Mouse (Mus musculus) intestine, embryonic 15.5 days (tissue): ENCODE results near the gene Tigar. TPM values are rescaled to one million over a fixed set of nuclear protein-coding genes. Genes with fewer than 3 reads are reported as not detected.

Experiments
- ATAC-seq: fragments of 200-750 bp; cut with Nextera tagmentation; 2 replicates; pipeline ENCODE4 v1.8.0; 2017; ENCODE audit warnings: moderate TSS enrichment, moderate library complexity
- H3K27ac ChIP-seq: fragments of 300-500 bp; sonication (generic); 2 replicates; pipeline ENCODE4 v1.5.1; 2015; ENCODE audit warnings: mild to moderate bottlenecking, inconsistent platforms
- H3K27me3 ChIP-seq: fragments of 300-500 bp; sonication (generic); replicated peaks from 2 replicates; pipeline ENCODE4 v1.6.1; 2015; ENCODE audit warnings: inconsistent platforms
- H3K36me3 ChIP-seq: fragments of 300-500 bp; sonication (generic); 2 replicates; pipeline ENCODE4 v1.6.1; 2015; ENCODE audit warnings: inconsistent platforms
- H3K4me1 ChIP-seq: fragments of 300-500 bp; sonication (generic); replicated peaks from 2 replicates; pipeline ENCODE4 v1.6.1; 2015; ENCODE audit warnings: inconsistent platforms
- H3K4me2 ChIP-seq: fragments of 300-500 bp; sonication (generic); replicated peaks from 2 replicates; pipeline ENCODE4 v1.6.1; 2015; ENCODE audit warnings: mild to moderate bottlenecking, inconsistent platforms
- H3K4me3 ChIP-seq: fragments of 300-500 bp; sonication (generic); replicated peaks from 2 replicates; pipeline ENCODE4 v1.5.1; 2015; ENCODE audit warnings: inconsistent platforms
- H3K9ac ChIP-seq: fragments of 300-500 bp; sonication (generic); 2 replicates; pipeline ENCODE4 v1.6.1; 2015; ENCODE audit warnings: inconsistent platforms
- H3K9me3 ChIP-seq: fragments of 300-500 bp; sonication (generic); 2 replicates; pipeline ENCODE4 v1.6.1; 2016; ENCODE audit warnings: inconsistent platforms
- WGBS: fragments of 180-500 bp; shearing (Covaris S2); methylation state at CpG from one replicate; pipeline ENCODE4 v1.1.7; 2015; 5-methylcytosine and 5-hydroxymethylcytosine counted together
- polyA plus RNA-seq: library from polyadenylated mRNA; unstranded; fragments of >200 nt; fragmentation: Nextera tagmentation; extraction: Ambion mirVana; gene quantifications from 2 replicates; pipeline ENCODE4 v1.2.1, GENCODE M21; 2015

The Tigar gene
- 5.6 and 7.3 TPM in 2 replicates for polyA plus RNA-seq

- Histone ChIP-seq H3K4me1 (peaks cover 6% of the 10 kb centered on the region; the same call in 1 of the 2 replicates), H3K27me3 (no peaks in the 10 kb centered on the region), H3K9me3 (no peaks in the 10 kb centered on the region), H3K4me2 (peak within 1 kb of the TSS; percentile 84), H3K4me3 (peak within 1 kb of the TSS; percentile 57), H3K27ac (no peak within 1 kb of the TSS), H3K36me3 (no peaks in the 10 kb centered on the region), H3K9ac (peak within 1 kb of the TSS; percentile 50)
- peak; percentile 99 for ATAC-seq
- WGBS, result under 1% methylated on average over 37 of the region's 37 CpGs
These were observed at the start of gene Tigar for GRCm38 (mm10) chr6:127109402-127109930. Tigar (minus strand) TSS chr6:127109557.

DNA sequence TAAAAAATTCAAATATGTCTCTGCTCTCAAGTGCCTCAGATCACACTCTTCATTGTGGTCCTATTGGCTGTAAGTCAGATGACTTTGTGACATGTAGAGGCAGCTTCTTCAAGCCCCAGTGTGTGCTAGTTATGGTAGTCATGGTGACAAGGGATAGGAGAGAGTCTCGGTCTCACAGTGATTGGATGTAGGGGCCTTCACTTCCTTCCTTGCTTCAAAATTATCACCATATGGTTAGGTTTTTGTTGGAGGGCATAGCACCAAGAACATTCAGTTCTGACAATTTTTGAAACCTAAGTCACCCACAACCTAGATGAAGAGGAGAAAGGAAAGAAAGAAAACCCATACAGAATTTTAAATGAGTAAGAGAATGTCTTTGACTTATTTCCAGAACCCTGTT lies 48.0 kb upstream of the Tigar start:
- H3K9me3 ChIP-seq, result no peaks in the 10 kb centered on the region
- ATAC-seq, result no peak
- WGBS, result 55% methylated on average over 1 of the region's 1 CpGs

GRCm38 (mm10) chr6:127155468-127155867 lies 46.1 kb upstream of the Tigar start:
- H3K9me3 ChIP-seq, result no peaks in the 10 kb centered on the region
- H3K9ac ChIP-seq, result peak overlapping the region; percentile 45; the same call in 1 of the 2 replicates
- no peak overlapping the region; the same call in 1 of the 2 replicates for H3K27ac ChIP-seq
- peak overlapping the region; percentile 96 for H3K4me2 ChIP-seq
- H3K27me3 ChIP-seq, result peaks cover 3% of the 10 kb centered on the region; the same call in 1 of the 2 replicates
- H3K36me3 ChIP-seq, result no peaks in the 10 kb centered on the region
- under 1% methylated on average over 15 of the region's 15 CpGs for WGBS
- no peak for ATAC-seq
- H3K4me3 ChIP-seq, result peak overlapping the region; percentile 77
- peaks cover 27% of the 10 kb centered on the region for H3K4me1 ChIP-seq

More for the DNA sequence above, 48.0 kb upstream of the Tigar start:
- Histone ChIP-seq H3K27ac (no peak overlapping the region), H3K4me2 (no peak overlapping the region), H3K4me3 (no peak overlapping the region), H3K36me3 (no peaks in the 10 kb centered on the region), H3K9ac (no peak overlapping the region), H3K4me1 (peaks cover 15% of the 10 kb centered on the region), H3K27me3 (peaks cover 3% of the 10 kb centered on the region; the same call in 1 of the 2 replicates)

- peak overlapping the region; percentile 45 for H3K9ac ChIP-seq
- H3K4me1 ChIP-seq, result peaks cover 27% of the 10 kb centered on the region
- peak overlapping the region; percentile 90 for H3K27ac ChIP-seq
- peak; percentile 10; the same call in 1 of the 2 replicates for ATAC-seq
- H3K36me3 ChIP-seq, result no peaks in the 10 kb centered on the region
- H3K27me3 ChIP-seq, result peaks cover 3% of the 10 kb centered on the region; the same call in 1 of the 2 replicates
- H3K9me3 ChIP-seq, result no peaks in the 10 kb centered on the region
- H3K4me2 ChIP-seq, result peak overlapping the region; percentile 96
- H3K4me3 ChIP-seq, result peak overlapping the region; percentile 77
- under 1% methylated on average over 33 of the region's 34 CpGs for WGBS
These were observed 45.4 kb upstream of the Tigar start for GRCm38 (mm10) chr6:127154708-127155268.

- Histone ChIP-seq H3K9me3 (no peaks in the 10 kb centered on the region), H3K4me1 (peaks cover 27% of the 10 kb centered on the region), H3K9ac (peak overlapping the region; percentile 45), H3K36me3 (no peaks in the 10 kb centered on the region), H3K4me3 (peak overlapping the region; percentile 77), H3K4me2 (peak overlapping the region; percentile 96), H3K27me3 (peaks cover 3% of the 10 kb centered on the region; the same call in 1 of the 2 replicates), H3K27ac (peak overlapping the region; percentile 90)
- ATAC-seq, result no peak
- 1% methylated on average over 30 of the region's 30 CpGs for WGBS
These were observed 44.8 kb upstream of the Tigar start for GRCm38 (mm10) chr6:127153972-127154707.

DNA sequence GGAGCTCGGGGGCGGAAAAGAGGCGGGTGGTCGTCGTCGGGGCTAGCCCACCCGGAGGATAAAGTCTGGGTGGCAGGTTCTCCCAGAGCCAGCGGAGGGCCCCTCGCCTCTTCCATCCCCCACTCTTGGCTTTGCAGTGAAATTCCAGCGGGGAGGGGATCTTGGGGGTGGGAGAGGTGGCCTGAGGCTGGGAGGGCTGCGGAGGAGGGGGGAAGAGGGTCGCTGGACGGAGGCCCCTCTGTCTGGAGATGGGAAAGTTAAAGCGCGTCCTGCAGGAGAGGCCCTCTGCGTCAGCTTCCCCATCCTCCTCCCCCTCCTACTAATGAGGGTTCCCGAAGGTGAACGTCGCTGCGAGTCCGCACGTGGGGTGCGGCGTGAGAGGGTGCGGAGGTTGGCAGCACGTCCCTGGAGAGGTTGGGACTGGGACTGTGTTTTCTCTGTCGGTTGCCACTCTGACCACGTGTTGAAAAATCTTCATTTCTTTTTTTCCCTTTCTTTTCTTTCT lies 44.0 kb upstream of the Tigar start:
- Histone ChIP-seq H3K9me3 (no peaks in the 10 kb centered on the region), H3K4me1 (peaks cover 29% of the 10 kb centered on the region)
- ATAC-seq, result peak; percentile 13; the same call in 1 of the 2 replicates

DNA sequence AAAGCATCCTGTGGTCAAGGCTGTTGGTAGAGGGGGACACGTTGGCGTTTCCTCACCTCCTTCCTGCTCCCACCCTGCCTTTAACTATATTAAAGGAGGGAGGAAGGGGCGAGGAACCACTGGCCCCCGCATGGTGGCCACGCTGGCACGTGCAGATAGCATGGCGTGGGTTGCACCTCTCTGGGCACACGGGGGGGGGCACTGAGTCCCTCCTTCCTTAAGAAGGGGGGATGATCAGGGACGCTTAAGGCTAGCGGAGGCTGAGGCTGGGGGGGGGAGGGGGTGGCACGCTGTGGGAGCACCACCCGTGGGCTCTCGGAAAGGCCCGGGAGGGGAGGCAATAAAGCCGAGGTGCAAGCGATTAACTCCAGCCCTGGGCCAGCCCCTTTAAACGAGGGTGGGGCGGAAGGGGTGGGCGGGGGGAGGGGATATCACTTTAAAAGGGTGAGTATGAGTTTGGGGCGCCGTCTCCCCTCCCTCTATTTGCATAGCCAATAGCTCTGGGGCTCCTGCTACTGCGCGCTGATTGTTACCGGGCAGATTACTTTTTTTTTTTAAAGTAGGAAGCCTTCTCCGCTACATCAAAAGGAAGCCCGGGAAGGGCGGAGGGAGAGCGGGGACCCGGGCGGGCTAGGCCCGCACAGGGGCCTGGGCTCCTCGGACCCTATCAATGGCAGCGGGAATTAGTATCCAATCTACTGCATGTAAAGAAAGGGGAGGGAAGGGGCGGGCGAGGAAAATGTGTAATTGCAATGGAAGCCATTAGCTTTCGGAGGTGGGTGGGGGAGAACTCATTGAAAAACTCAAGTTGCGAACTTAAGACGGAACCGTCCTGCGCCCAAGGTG lies 43.0 kb upstream of the Tigar start, which contains the start of gene Ccnd2:
Gene Ccnd2 (minus strand): TSS at position 88 of the 846 bp plus-strand sequence.
- H3K4me2 ChIP-seq, result peak within 1 kb of the TSS; percentile 96
- peak; percentile 69 for ATAC-seq
- under 1% methylated on average over 39 of the region's 40 CpGs for WGBS
- H3K36me3 ChIP-seq, result no peaks in the 10 kb centered on the region
- H3K27me3 ChIP-seq, result peaks cover 3% of the 10 kb centered on the region; the same call in 1 of the 2 replicates
- H3K9ac ChIP-seq, result peak within 1 kb of the TSS; percentile 55
- H3K4me1 ChIP-seq, result peaks cover 34% of the 10 kb centered on the region
- H3K27ac ChIP-seq, result peak within 1 kb of the TSS; percentile 93
- no peaks in the 10 kb centered on the region for H3K9me3 ChIP-seq
- H3K4me3 ChIP-seq, result peak within 1 kb of the TSS; percentile 77

More for the DNA sequence above, 44.0 kb upstream of the Tigar start:
- under 1% methylated on average over 25 of the region's 28 CpGs for WGBS
- Histone ChIP-seq H3K36me3 (no peaks in the 10 kb centered on the region), H3K9ac (peak overlapping the region; percentile 45), H3K27ac (peak overlapping the region; percentile 93), H3K4me2 (peak overlapping the region; percentile 96), H3K4me3 (peak overlapping the region; percentile 77), H3K27me3 (peaks cover 3% of the 10 kb centered on the region; the same call in 1 of the 2 replicates)

GRCm38 (mm10) chr6:127151565-127152105 lies 42.3 kb upstream of the Tigar start:
- Histone ChIP-seq H3K9me3 (no peaks in the 10 kb centered on the region), H3K9ac (peak overlapping the region; percentile 55), H3K4me2 (peak overlapping the region; percentile 96), H3K27me3 (no peaks in the 10 kb centered on the region), H3K4me3 (peak overlapping the region; percentile 77), H3K27ac (peak overlapping the region; percentile 93), H3K36me3 (no peaks in the 10 kb centered on the region), H3K4me1 (peaks cover 40% of the 10 kb centered on the region)
- peak; percentile 14 for ATAC-seq
- 1% methylated on average over 29 of the region's 29 CpGs for WGBS

GRCm38 (mm10) chr6:127150663-127151564 lies 41.6 kb upstream of the Tigar start:
- under 1% methylated on average over 32 of the region's 34 CpGs for WGBS
- Histone ChIP-seq H3K36me3 (no peaks in the 10 kb centered on the region), H3K9ac (peak overlapping the region; percentile 64), H3K9me3 (no peaks in the 10 kb centered on the region), H3K27me3 (no peaks in the 10 kb centered on the region), H3K4me3 (peak overlapping the region; percentile 77), H3K4me2 (peak overlapping the region; percentile 96), H3K4me1 (peaks cover 47% of the 10 kb centered on the region), H3K27ac (peak overlapping the region; percentile 93)
- ATAC-seq, result peak; percentile 66

DNA sequence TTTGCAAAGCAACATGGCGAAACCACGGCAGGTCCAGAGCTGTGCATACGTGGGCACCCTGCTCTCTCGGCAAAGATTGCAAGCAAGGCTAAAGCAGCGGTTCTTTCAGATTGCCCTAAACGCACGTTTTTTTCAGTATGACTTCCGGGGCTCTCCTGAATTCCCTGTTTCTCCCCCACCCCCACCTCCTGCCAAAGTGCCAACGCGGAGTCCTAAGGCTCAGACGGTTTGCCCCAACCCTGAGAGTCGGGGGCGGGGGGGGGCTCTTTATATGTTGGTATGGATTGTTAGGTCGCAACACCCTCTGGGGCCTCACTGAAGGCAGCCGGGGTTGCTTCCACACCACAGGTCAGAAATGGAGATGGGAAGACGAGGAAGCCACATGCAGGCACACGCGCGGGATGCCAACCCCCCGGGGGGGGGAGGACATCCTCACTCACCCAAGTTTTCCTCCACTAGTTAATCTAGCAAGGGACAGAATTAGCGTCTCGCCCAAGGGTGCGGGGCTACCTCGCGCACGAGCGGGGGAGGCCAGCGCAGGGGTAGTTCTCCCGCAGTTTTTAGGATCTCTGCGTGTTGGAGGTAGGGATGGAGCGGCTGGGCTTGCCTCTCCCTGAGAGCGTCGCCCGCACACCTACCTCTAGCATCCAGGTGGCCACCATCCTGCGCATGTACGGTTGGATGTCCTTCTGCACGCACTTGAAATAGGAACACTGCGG lies 40.7 kb upstream of the Tigar start:
- Histone ChIP-seq H3K4me2 (peak overlapping the region; percentile 96), H3K4me3 (peak overlapping the region; percentile 77), H3K9ac (peak overlapping the region; percentile 64), H3K4me1 (peaks cover 51% of the 10 kb centered on the region), H3K27me3 (no peaks in the 10 kb centered on the region), H3K9me3 (no peaks in the 10 kb centered on the region), H3K36me3 (no peaks in the 10 kb centered on the region), H3K27ac (peak overlapping the region; percentile 72)
- ATAC-seq, result no peak
- WGBS, result under 1% methylated on average over 38 of the region's 38 CpGs
